Mouse (Mus musculus) monocyte, adult 5-6 weeks (primary cell): ENCODE measurements around the gene Cdk5r1. TPM values are rescaled to one million over a fixed set of nuclear protein-coding genes. Genes with fewer than 3 reads are reported as not detected.

Source experiments
- ATAC-seq: fragments of 153-309, 156-312 bp; replicated peaks from 2 replicates; pipeline ENCODE4 v1.8.0; 2017; ENCODE audit warnings: mild to moderate bottlenecking; ENCODE audit not compliant: low TSS enrichment, insufficient number of reproducible peaks, severe bottlenecking, poor library complexity, low FRiP score
- total RNA-seq: library from RNA; stranded (forward); fragments of 200-1000, 200-491, 200-594 nt; gene quantifications from 3 replicates; pipeline ENCODE4 v1.2.3, GENCODE M21; 2017

Cdk5r1 gene
- total RNA-seq, 1 experiment from 2014 or later: 2.4 TPM

- no peak for ATAC-seq
Observed at GRCm38 (mm10) chr11:80522852-80523251, 46.0 kb downstream of the Cdk5r1 start.

- no peak for ATAC-seq
Observed at GRCm38 (mm10) chr11:80523410-80523809, 46.6 kb downstream of the Cdk5r1 start.

DNA sequence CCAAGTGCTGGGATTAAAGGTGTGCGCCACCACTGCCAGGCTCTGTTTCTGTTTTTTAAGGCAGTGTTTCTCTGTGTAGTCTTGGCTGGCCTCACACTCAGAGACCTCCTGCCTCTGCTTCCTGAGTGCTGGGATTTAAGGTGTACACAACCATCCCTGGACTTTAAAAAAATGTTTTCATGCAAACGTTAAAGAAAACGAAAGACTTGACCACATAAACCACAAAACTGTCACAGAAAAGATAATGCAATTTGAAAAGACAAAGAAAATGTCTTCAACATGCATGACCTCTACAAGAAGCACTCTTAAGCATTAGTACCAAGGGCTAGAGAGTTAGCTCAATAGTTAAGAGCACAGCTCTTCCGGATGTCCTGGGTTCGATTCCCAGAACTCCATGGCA is 47.4 kb downstream of the Cdk5r1 start:
- no peak for ATAC-seq

GRCm38 (mm10) chr11:80527697-80528096 is 50.9 kb downstream of the Cdk5r1 start:
- ATAC-seq: no peak

- no peak for ATAC-seq
Observed at GRCm38 (mm10) chr11:80529149-80529548, 52.3 kb downstream of the Cdk5r1 start.

Other genes starting within 250 kb of the Cdk5r1 start
- gene Rhbdl3, start 176.1 kb upstream of the Cdk5r1 start, total RNA-seq: not detected in 3 replicates
- 4.8 to 8.8 TPM (median 8.3 TPM) in 3 replicates for gene 5730455P16Rik, start 99.0 kb upstream of the Cdk5r1 start, total RNA-seq
- 195 to 258 TPM (median 204 TPM) in 3 replicates for gene Zfp207, start 93.7 kb upstream of the Cdk5r1 start, total RNA-seq
- 47.1 to 87.8 TPM (median 55.9 TPM) in 3 replicates for gene Psmd11, start 48.4 kb upstream of the Cdk5r1 start, total RNA-seq